Mouse (Mus musculus): ENCODE results near the gene Evi5.

GRCm38 (mm10) chr5:107753656-107754055 lies 121.3 kb downstream of the Evi5 start:
- no peak for TF ChIP-seq CTCF (IDR thresholded peaks at IDR 0.05; ENCODE audit: low read depth, low read length)
- no peak for TF ChIP-seq EP300 (IDR thresholded peaks at IDR 0.05; ENCODE audit: insufficient read depth, low read depth, low read length)
- no peak for TF ChIP-seq POLR2A (IDR thresholded peaks at IDR 0.05; ENCODE audit: insufficient read depth, low read length)
